Mouse (Mus musculus) kidney, embryonic 14.5 days (tissue): Measurements from ENCODE around the gene Mfrp. TPM values are rescaled to one million over a fixed set of nuclear protein-coding genes. Genes with fewer than 3 reads are reported as not detected.

Experiments used
- ATAC-seq: fragments of 200-750 bp; cut with Nextera tagmentation; 2 replicates; pipeline ENCODE4 v1.8.0; 2017; ENCODE audit warnings: moderate number of reproducible peaks, mild to moderate bottlenecking, moderate TSS enrichment, moderate library complexity; ENCODE audit not compliant: low FRiP score, low TSS enrichment
- H3K27ac ChIP-seq: fragments of 300-500 bp; sonication (generic); 2 replicates; pipeline ENCODE4 v1.5.1; 2014; ENCODE audit warnings: low read depth, mild to moderate bottlenecking, low read length, moderate library complexity, mixed read lengths
- H3K27me3 ChIP-seq: fragments of 300-500 bp; sonication (generic); 2 replicates; pipeline ENCODE4 v1.6.1; 2014; ENCODE audit warnings: mild to moderate bottlenecking, low read length; ENCODE audit not compliant: control insufficient read depth, insufficient read depth
- H3K36me3 ChIP-seq: fragments of 300-500 bp; sonication (generic); 2 replicates; pipeline ENCODE4 v1.6.1; 2014; ENCODE audit warnings: low read length, mixed read lengths; ENCODE audit not compliant: control insufficient read depth, insufficient read depth
- H3K4me1 ChIP-seq: fragments of 300-500 bp; sonication (generic); 2 replicates; pipeline ENCODE4 v1.6.1; 2014; ENCODE audit warnings: low read length, mixed read lengths; ENCODE audit not compliant: control insufficient read depth, insufficient read depth
- H3K4me2 ChIP-seq: fragments of 300-500 bp; sonication (generic); replicated peaks from 2 replicates; pipeline ENCODE4 v1.6.1; 2014; ENCODE audit warnings: low read depth, mild to moderate bottlenecking, low read length
- H3K4me3 ChIP-seq: fragments of 300-500 bp; sonication (generic); 2 replicates; pipeline ENCODE4 v1.5.1; 2014; ENCODE audit warnings: mild to moderate bottlenecking, low read length
- H3K9ac ChIP-seq: fragments of 300-500 bp; sonication (generic); 2 replicates; pipeline ENCODE4 v1.6.1; 2014; ENCODE audit warnings: low read depth, mild to moderate bottlenecking, low read length, moderate library complexity
- H3K9me3 ChIP-seq: fragments of 300-500 bp; sonication (generic); 2 replicates; pipeline ENCODE4 v1.6.1; 2016; ENCODE audit warnings: low read length; ENCODE audit not compliant: control insufficient read depth
- WGBS: fragments of 180-500 bp; shearing (Covaris S2); extraction: QIAGEN DNeasy Blood & Tissue Kit; methylation state at CpG from one replicate; pipeline ENCODE4 v1.1.7; 2014; 5-methylcytosine and 5-hydroxymethylcytosine counted together
- polyA plus RNA-seq: library from polyadenylated mRNA; unstranded; fragments of >200 nt; fragmentation: Nextera tagmentation; extraction: Ambion mirVana; gene quantifications from 2 replicates; pipeline ENCODE4 v1.2.1, GENCODE M21; 2014

Gene Mfrp
- polyA plus RNA-seq, 1 experiment from 2014 or later = 0.14 TPM

DNA sequence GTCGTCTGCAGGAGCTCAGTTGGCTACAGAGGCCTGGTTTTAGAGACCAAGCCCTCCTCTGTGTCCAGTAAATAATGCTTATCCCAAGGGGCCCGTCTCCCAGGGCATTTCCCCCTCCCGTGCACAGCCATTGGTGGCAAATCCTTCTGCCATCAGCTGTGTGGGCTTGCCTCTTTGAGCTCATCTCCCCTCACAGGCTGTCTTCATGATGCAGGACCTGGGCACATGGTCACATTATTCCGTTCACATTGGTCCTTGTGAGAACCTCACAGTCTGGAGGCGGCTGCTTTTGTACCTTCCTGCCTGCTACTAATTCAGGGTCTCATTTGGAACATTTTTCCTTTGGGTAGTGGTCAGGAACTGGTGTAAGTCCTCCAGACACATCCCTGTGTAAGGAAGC is 40.4 kb downstream of the Mfrp start:
- Histone ChIP-seq H3K9me3 (no peaks in the 10 kb centered on the region), H3K27ac (no peak overlapping the region)
- WGBS = 67% methylated on average over 5 of the region's 5 CpGs

GRCm38 (mm10) chr9:44143421-44143820 is 41.9 kb downstream of the Mfrp start:
- Histone ChIP-seq H3K9me3 (no peaks in the 10 kb centered on the region), H3K4me2 (no peak overlapping the region), H3K27me3 (no peaks in the 10 kb centered on the region), H3K4me3 (no peak overlapping the region), H3K4me1 (0 out of 2 replicates have a peak, but pooled peaks cover 2% of the 10 kb centered on the region), H3K9ac (no peak overlapping the region), H3K36me3 (peaks cover 53% of the 10 kb centered on the region), H3K27ac (no peak overlapping the region)
- ATAC-seq = no peak
- WGBS = 77% methylated on average over 5 of the region's 5 CpGs

More for the DNA sequence above, 40.4 kb downstream of the Mfrp start:
- no peak overlapping the region for H3K4me2 ChIP-seq
- H3K27me3 ChIP-seq = no peaks in the 10 kb centered on the region
- H3K9ac ChIP-seq = no peak overlapping the region
- ATAC-seq = no peak
- no peak overlapping the region for H3K4me3 ChIP-seq
- H3K4me1 ChIP-seq = 0 out of 2 replicates have a peak, but pooled peaks cover 2% of the 10 kb centered on the region
- H3K36me3 ChIP-seq = peaks cover 46% of the 10 kb centered on the region

DNA sequence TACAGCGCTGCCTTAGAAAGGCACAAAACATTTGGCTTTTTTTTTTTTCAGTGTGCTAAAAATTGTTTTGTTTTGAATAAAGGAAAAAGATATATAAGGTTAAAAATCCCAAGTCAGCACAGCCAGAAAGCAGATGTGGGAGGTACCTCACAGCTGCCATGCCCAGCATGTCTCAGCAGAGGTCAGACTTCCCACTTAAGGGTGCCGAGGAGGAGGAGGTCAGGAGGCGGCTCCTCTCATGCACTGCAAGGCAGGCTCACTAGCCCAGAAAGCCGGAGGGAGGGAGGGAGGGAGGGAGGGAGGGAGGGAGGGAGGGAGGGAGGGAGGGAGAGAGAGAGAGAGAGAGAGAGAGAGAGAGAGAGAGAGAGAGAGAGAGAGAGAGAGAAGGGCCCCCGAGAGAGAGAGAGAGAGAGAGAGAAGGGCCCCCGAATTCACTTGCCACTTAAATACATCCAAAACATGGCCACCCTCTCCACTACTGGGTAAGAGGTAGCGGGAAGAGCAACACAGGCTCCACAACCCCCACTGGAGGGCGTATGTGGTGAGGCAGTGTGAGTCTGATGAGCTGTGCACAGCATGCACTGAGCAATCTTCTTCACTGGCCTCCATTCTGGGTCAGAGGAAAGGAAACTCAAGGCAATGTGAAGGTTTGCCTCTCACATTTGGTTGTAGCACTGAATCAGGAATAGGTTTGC is 42.6 kb downstream of the Mfrp start:
- ATAC-seq = peak; percentile 71
- Histone ChIP-seq H3K36me3 (peaks cover 57% of the 10 kb centered on the region), H3K4me2 (no peak overlapping the region), H3K9ac (no peak overlapping the region), H3K4me1 (0 out of 2 replicates have a peak, but pooled peaks cover 2% of the 10 kb centered on the region), H3K27ac (no peak overlapping the region), H3K27me3 (no peaks in the 10 kb centered on the region), H3K9me3 (no peaks in the 10 kb centered on the region), H3K4me3 (no peak overlapping the region)
- WGBS = 31% methylated on average over 7 of the region's 8 CpGs

- H3K27me3 ChIP-seq = no peaks in the 10 kb centered on the region
- no peak overlapping the region for H3K27ac ChIP-seq
- H3K4me2 ChIP-seq = no peak overlapping the region
- H3K4me3 ChIP-seq = no peak overlapping the region
- no peaks in the 10 kb centered on the region for H3K9me3 ChIP-seq
- no peak overlapping the region for H3K9ac ChIP-seq
- no peak for ATAC-seq
- H3K36me3 ChIP-seq = peaks cover 54% of the 10 kb centered on the region
- 0 out of 2 replicates have a peak, but pooled peaks cover 2% of the 10 kb centered on the region for H3K4me1 ChIP-seq
Observed at GRCm38 (mm10) chr9:44144718-44145060, 43.2 kb downstream of the Mfrp start.

DNA sequence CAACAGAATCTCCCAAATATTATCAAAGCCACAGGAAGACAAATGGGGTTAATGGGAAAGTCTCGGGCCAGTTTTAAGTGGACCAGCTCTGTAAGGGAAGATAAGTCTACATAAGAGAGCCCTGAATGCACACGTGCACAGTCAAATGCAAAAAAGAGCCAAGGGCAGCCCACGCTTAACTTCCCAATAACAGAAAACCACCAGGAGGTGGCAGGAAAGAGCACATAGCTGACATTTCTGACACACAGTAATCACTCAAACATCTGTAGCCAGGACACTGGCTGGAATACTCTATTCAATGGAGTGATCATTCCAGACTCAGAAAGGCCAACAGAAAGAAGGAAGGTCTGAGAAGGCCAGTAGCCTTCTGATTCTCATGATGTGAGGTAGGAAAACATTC is 45.8 kb downstream of the Mfrp start:
- Histone ChIP-seq H3K27me3 (no peaks in the 10 kb centered on the region), H3K9me3 (no peaks in the 10 kb centered on the region), H3K27ac (no peak overlapping the region), H3K4me2 (no peak overlapping the region), H3K36me3 (peaks cover 44% of the 10 kb centered on the region), H3K9ac (no peak overlapping the region), H3K4me1 (0 out of 2 replicates have a peak, but pooled peaks cover 2% of the 10 kb centered on the region), H3K4me3 (no peak overlapping the region)
- 63% methylated on average over 3 of the region's 3 CpGs for WGBS
- no peak for ATAC-seq

Other genes with a start within 250 kb of the Mfrp start
- gene Thy1, start 58.3 kb upstream of the Mfrp start, polyA plus RNA-seq = 14.3 and 19.9 TPM in 2 replicates
- gene Usp2, start 34.7 kb upstream of the Mfrp start, polyA plus RNA-seq = 25.8 and 29.4 TPM in 2 replicates
- 4.6 and 5.4 TPM in 2 replicates for gene C1qtnf5, start 5.5 kb downstream of the Mfrp start, polyA plus RNA-seq
- 0.09 and 0.14 TPM in 2 replicates for gene Gm49380, start 11.8 kb downstream of the Mfrp start, polyA plus RNA-seq
- 51.1 and 78.4 TPM in 2 replicates for gene Rnf26, start 11.8 kb downstream of the Mfrp start, polyA plus RNA-seq
- gene Mcam, start 32.7 kb downstream of the Mfrp start, polyA plus RNA-seq = 26.3 and 39.7 TPM in 2 replicates
- gene Cbl, start 132.3 kb downstream of the Mfrp start, polyA plus RNA-seq = 14.8 and 27.9 TPM in 2 replicates
- not detected in 2 replicates for gene Ccdc153, start 138.9 kb downstream of the Mfrp start, polyA plus RNA-seq
- gene Pdzd3, start 149.7 kb downstream of the Mfrp start, polyA plus RNA-seq = 1.9 and 4.2 TPM in 2 replicates
- 3.2 and 5.6 TPM in 2 replicates for gene Nlrx1, start 166.9 kb downstream of the Mfrp start, polyA plus RNA-seq
- gene Abcg4, start 186.9 kb downstream of the Mfrp start, polyA plus RNA-seq = 1.5 and 2.7 TPM in 2 replicates
- gene Hinfp, start 203.9 kb downstream of the Mfrp start, polyA plus RNA-seq = 15.9 and 24.5 TPM in 2 replicates
- gene C2cd2l, start 218.6 kb downstream of the Mfrp start, polyA plus RNA-seq = 6.7 and 7.6 TPM in 2 replicates
- gene Dpagt1, start 224.3 kb downstream of the Mfrp start, polyA plus RNA-seq = 49.6 and 51.9 TPM in 2 replicates
- gene H2afx, start 233.0 kb downstream of the Mfrp start, polyA plus RNA-seq = 413 and 421 TPM in 2 replicates
- gene Hmbs, start 242.5 kb downstream of the Mfrp start, polyA plus RNA-seq = 123 and 136 TPM in 2 replicates